Mouse (Mus musculus): ENCODE data around the gene Ttc39d. TPM values are rescaled to one million over a fixed set of nuclear protein-coding genes. Genes with fewer than 3 reads are reported as not detected.
"Not testable (repeated sequence)": the region's sequence is repeated elsewhere in the genome, so short reads cannot be mapped to it uniquely, and the experiment has no call there.

Gene Ttc39d
- polyA plus RNA-seq, 1 experiment from 2014 or later, result not detected

GRCm38 (mm10) chr17:80175966-80176365 is 31.3 kb upstream of the Ttc39d start:
- WGBS, result 83% methylated on average over 3 of the region's 3 CpGs
- H3K36me3 ChIP-seq (ENCODE audit: control insufficient read depth, insufficient read depth, low read length), result no peaks in the 10 kb centered on the region
- ATAC-seq (replicated peaks; ENCODE audit: low FRiP score), result no peak
- no peaks in the 10 kb centered on the region for H3K27me3 ChIP-seq (replicated peaks; ENCODE audit: control insufficient read depth, insufficient read depth, low read length)
- H3K4me3 ChIP-seq (ENCODE audit: low read depth, low read length), result no peak overlapping the region
- no peak overlapping the region for H3K27ac ChIP-seq (ENCODE audit: low read depth, low read length)
- no peaks in the 10 kb centered on the region for H3K4me1 ChIP-seq (replicated peaks; ENCODE audit: control insufficient read depth, insufficient read depth, low read length)
- H3K9me3 ChIP-seq (ENCODE audit: control insufficient read depth, low read length), result no peaks in the 10 kb centered on the region
- no peak overlapping the region for H3K4me2 ChIP-seq
- no peak for DNase-seq (ENCODE audit: low spot score)
- H3K9ac ChIP-seq (ENCODE audit: low read depth, low read length), result no peak overlapping the region

DNA sequence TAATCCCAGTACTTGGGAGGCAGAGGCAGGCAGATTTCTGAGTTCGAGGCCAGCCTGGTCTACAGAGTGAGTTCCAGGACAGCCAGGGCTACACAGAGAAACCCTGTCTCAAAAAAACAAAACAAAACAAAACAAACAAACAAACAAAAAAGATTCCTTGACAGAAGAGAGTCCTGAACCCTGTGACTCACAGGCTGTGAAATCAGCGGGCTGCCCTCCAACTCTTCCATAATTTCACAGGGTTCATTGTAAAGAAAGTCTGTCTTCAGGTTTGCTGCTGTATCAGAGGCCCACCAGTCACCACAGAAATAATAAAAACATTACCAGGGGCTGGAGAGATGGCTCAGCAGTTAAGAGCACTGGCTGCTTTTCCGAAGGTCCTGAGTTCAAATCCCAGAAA is 28.4 kb upstream of the Ttc39d start:
- ATAC-seq (replicated peaks; ENCODE audit: low FRiP score); H3K9ac ChIP-seq (ENCODE audit: low read depth, low read length); H3K27me3 ChIP-seq (replicated peaks; ENCODE audit: control insufficient read depth, insufficient read depth, low read length); H3K27ac ChIP-seq (ENCODE audit: low read depth, low read length); H3K9me3 ChIP-seq (ENCODE audit: control insufficient read depth, low read length); H3K36me3 ChIP-seq (ENCODE audit: control insufficient read depth, insufficient read depth, low read length); H3K4me3 ChIP-seq (ENCODE audit: low read depth, low read length); DNase-seq (ENCODE audit: low spot score); H3K4me2 ChIP-seq; H3K4me1 ChIP-seq (replicated peaks; ENCODE audit: control insufficient read depth, insufficient read depth, low read length): not testable (repeated sequence)
- WGBS, result 93% methylated on average over 3 of the region's 3 CpGs

DNA sequence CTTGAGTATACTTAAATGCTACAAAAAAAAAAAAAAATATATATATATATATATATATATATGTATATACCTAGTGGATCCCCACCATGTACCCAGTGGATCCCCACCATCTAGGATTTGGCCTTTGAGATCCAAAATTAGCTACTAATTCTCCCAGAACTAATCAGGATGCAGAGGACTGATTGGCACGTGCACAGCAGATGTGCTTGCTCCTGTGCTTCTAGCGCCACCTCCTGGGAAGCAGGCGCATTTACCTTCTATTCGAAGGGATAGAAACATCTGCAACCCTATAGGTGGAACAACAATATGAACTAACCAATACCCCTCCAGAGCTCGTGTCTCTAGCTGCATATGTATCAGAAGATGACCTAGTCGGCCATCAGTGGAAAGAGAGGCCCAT is 27.3 kb upstream of the Ttc39d start:
- no peaks in the 10 kb centered on the region for H3K4me1 ChIP-seq (replicated peaks; ENCODE audit: control insufficient read depth, insufficient read depth, low read length)
- H3K9me3 ChIP-seq (ENCODE audit: control insufficient read depth, low read length), result no peaks in the 10 kb centered on the region
- WGBS, result under 1% methylated on average over 6 of the region's 6 CpGs
- ATAC-seq (replicated peaks; ENCODE audit: low FRiP score), result peak; percentile 66
- no peak overlapping the region for H3K27ac ChIP-seq (ENCODE audit: low read depth, low read length)
- no peak for DNase-seq (ENCODE audit: low spot score)
- no peaks in the 10 kb centered on the region for H3K27me3 ChIP-seq (replicated peaks; ENCODE audit: control insufficient read depth, insufficient read depth, low read length)
- H3K4me2 ChIP-seq, result no peak overlapping the region
- no peak overlapping the region for H3K9ac ChIP-seq (ENCODE audit: low read depth, low read length)
- no peaks in the 10 kb centered on the region for H3K36me3 ChIP-seq (ENCODE audit: control insufficient read depth, insufficient read depth, low read length)
- H3K4me3 ChIP-seq (ENCODE audit: low read depth, low read length), result no peak overlapping the region

- peak; percentile 22; the same call in 1 of the 2 replicates for ATAC-seq (replicated peaks; ENCODE audit: low FRiP score)
- no peaks in the 10 kb centered on the region for H3K36me3 ChIP-seq (ENCODE audit: control insufficient read depth, insufficient read depth, low read length)
- no peak for DNase-seq (ENCODE audit: low spot score)
- H3K4me2 ChIP-seq, result no peak overlapping the region
- no peaks in the 10 kb centered on the region for H3K4me1 ChIP-seq (replicated peaks; ENCODE audit: control insufficient read depth, insufficient read depth, low read length)
- H3K27ac ChIP-seq (ENCODE audit: low read depth, low read length), result no peak overlapping the region
- no peaks in the 10 kb centered on the region for H3K9me3 ChIP-seq (ENCODE audit: control insufficient read depth, low read length)
- H3K27me3 ChIP-seq (replicated peaks; ENCODE audit: control insufficient read depth, insufficient read depth, low read length), result no peaks in the 10 kb centered on the region
- H3K4me3 ChIP-seq (ENCODE audit: low read depth, low read length), result no peak overlapping the region
- H3K9ac ChIP-seq (ENCODE audit: low read depth, low read length), result no peak overlapping the region
Measured at GRCm38 (mm10) chr17:80180468-80180867, 26.8 kb upstream of the Ttc39d start.

DNA sequence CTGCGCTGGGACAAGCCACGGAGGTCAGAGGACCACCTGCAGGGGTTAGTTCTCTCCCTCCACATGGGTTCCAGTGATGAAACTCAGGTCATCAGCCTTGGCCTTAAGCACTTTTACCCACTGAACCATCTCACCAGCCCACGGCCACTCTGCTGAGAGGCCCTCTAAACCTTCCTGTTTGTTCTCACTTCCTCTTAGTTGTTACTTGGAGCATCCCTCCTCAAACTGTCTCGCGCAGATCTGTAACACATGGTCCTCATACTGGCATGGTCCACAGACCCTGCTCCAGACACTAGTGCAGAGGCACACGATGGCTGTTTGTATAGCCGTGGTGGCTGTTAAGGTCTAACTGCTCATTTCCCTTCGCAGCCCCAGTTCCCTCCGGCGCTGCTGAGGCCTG is 23.6 kb upstream of the Ttc39d start:
- ATAC-seq (replicated peaks; ENCODE audit: low FRiP score), result no peak
- WGBS, result 80% methylated on average over 9 of the region's 10 CpGs
- Histone ChIP-seq H3K9me3 (ENCODE audit: control insufficient read depth, low read length) (peaks cover 3% of the 10 kb centered on the region; the same call in 1 of the 2 replicates), H3K27ac (ENCODE audit: low read depth, low read length) (no peak overlapping the region), H3K36me3 (ENCODE audit: control insufficient read depth, insufficient read depth, low read length) (no peaks in the 10 kb centered on the region), H3K4me1 (replicated peaks; ENCODE audit: control insufficient read depth, insufficient read depth, low read length) (no peaks in the 10 kb centered on the region), H3K4me2 (no peak overlapping the region), H3K4me3 (ENCODE audit: low read depth, low read length) (no peak overlapping the region), H3K27me3 (replicated peaks; ENCODE audit: control insufficient read depth, insufficient read depth, low read length) (no peaks in the 10 kb centered on the region), H3K9ac (ENCODE audit: low read depth, low read length) (no peak overlapping the region)
- DNase-seq (ENCODE audit: low spot score), result no peak

GRCm38 (mm10) chr17:80193075-80193474 is 14.2 kb upstream of the Ttc39d start:
- no peak overlapping the region for H3K4me3 ChIP-seq (ENCODE audit: low read depth, low read length)
- H3K27me3 ChIP-seq (replicated peaks; ENCODE audit: control insufficient read depth, insufficient read depth, low read length), result no peaks in the 10 kb centered on the region
- H3K9ac ChIP-seq (ENCODE audit: low read depth, low read length), result no peak overlapping the region
- no peaks in the 10 kb centered on the region for H3K9me3 ChIP-seq (ENCODE audit: control insufficient read depth, low read length)
- no peak for ATAC-seq (replicated peaks; ENCODE audit: low FRiP score)
- WGBS, result 64% methylated on average over 5 of the region's 5 CpGs
- H3K36me3 ChIP-seq (ENCODE audit: control insufficient read depth, insufficient read depth, low read length), result peaks cover 7% of the 10 kb centered on the region; the same call in 1 of the 2 replicates
- H3K4me2 ChIP-seq, result no peak overlapping the region
- no peak overlapping the region for H3K27ac ChIP-seq (ENCODE audit: low read depth, low read length)
- no peaks in the 10 kb centered on the region for H3K4me1 ChIP-seq (replicated peaks; ENCODE audit: control insufficient read depth, insufficient read depth, low read length)
- DNase-seq (ENCODE audit: low spot score), result no peak

DNA sequence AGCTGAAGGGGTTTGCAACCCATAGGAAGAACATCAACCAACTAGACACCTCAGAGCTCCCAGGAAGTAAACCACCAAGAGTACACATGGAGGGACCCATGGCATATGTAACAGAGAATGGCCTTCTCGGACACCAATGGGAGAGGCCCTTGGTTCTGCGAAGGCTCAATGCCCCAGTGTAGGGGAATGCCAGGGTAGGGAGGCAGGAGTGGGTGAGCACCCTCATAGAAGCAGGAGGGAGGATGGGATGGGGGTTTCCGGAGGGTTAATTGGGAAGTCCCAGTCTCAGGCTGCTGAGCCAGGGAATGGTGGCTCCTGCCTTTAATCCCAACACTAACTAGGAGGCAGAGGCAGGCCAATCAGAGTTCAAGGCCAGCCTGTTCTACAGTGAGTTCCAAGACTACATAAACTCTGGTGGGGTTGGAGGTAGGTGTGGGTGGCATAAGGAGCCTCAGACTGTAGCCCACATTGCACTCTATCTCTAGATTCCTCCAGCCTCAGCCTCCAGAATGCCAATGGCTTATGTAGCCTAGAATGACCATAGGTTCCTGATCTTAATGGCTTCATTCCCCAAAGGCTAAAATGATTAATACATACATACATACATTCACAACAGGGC is 8.0 kb upstream of the Ttc39d start:
- no peak for DNase-seq (ENCODE audit: low spot score)
- H3K9me3 ChIP-seq (ENCODE audit: control insufficient read depth, low read length), result no peaks in the 10 kb centered on the region
- H3K27ac ChIP-seq (ENCODE audit: low read depth, low read length), result no peak overlapping the region
- no peak overlapping the region for H3K9ac ChIP-seq (ENCODE audit: low read depth, low read length)
- ATAC-seq (replicated peaks; ENCODE audit: low FRiP score), result peak; percentile 48
- no peaks in the 10 kb centered on the region for H3K27me3 ChIP-seq (replicated peaks; ENCODE audit: control insufficient read depth, insufficient read depth, low read length)
- no peak overlapping the region for H3K4me2 ChIP-seq
- H3K4me3 ChIP-seq (ENCODE audit: low read depth, low read length), result no peak overlapping the region
- no peaks in the 10 kb centered on the region; the same call in 1 of the 2 replicates for H3K4me1 ChIP-seq (replicated peaks; ENCODE audit: control insufficient read depth, insufficient read depth, low read length)
- H3K36me3 ChIP-seq (ENCODE audit: control insufficient read depth, insufficient read depth, low read length), result peaks cover 24% of the 10 kb centered on the region
- WGBS, result 88% methylated on average over 3 of the region's 3 CpGs

GRCm38 (mm10) chr17:80205657-80206056 is 1.6 kb upstream of the Ttc39d start:
- Histone ChIP-seq H3K27me3 (replicated peaks; ENCODE audit: control insufficient read depth, insufficient read depth, low read length) (no peaks in the 10 kb centered on the region), H3K9me3 (ENCODE audit: control insufficient read depth, low read length) (no peaks in the 10 kb centered on the region), H3K9ac (ENCODE audit: low read depth, low read length) (peak overlapping the region; percentile 99), H3K4me1 (replicated peaks; ENCODE audit: control insufficient read depth, insufficient read depth, low read length) (peaks cover 8% of the 10 kb centered on the region), H3K4me3 (ENCODE audit: low read depth, low read length) (peak overlapping the region; percentile 97), H3K27ac (ENCODE audit: low read depth, low read length) (no peak overlapping the region), H3K4me2 (peak overlapping the region; percentile 96), H3K36me3 (ENCODE audit: control insufficient read depth, insufficient read depth, low read length) (peaks cover 26% of the 10 kb centered on the region)
- no peak for DNase-seq (ENCODE audit: low spot score)
- ATAC-seq (replicated peaks; ENCODE audit: low FRiP score), result no peak
- 18% methylated on average over 5 of the region's 5 CpGs for whole genome bisulfite sequencing

GRCm38 (mm10) chr17:80206301-80206670 is 974 bp upstream of the Ttc39d start:
- WGBS, result under 1% methylated on average over 36 of the region's 36 CpGs
- Histone ChIP-seq H3K9me3 (ENCODE audit: control insufficient read depth, low read length) (no peaks in the 10 kb centered on the region), H3K4me3 (ENCODE audit: low read depth, low read length) (peak overlapping the region; percentile 97), H3K9ac (ENCODE audit: low read depth, low read length) (peak overlapping the region; percentile 99), H3K4me2 (peak overlapping the region; percentile 96), H3K27me3 (replicated peaks; ENCODE audit: control insufficient read depth, insufficient read depth, low read length) (no peaks in the 10 kb centered on the region), H3K27ac (ENCODE audit: low read depth, low read length) (peak overlapping the region; percentile 98), H3K4me1 (replicated peaks; ENCODE audit: control insufficient read depth, insufficient read depth, low read length) (peaks cover 8% of the 10 kb centered on the region), H3K36me3 (ENCODE audit: control insufficient read depth, insufficient read depth, low read length) (peaks cover 25% of the 10 kb centered on the region)
- no peak for DNase-seq (ENCODE audit: low spot score)
- ATAC-seq (replicated peaks; ENCODE audit: low FRiP score), result peak; percentile 68

Measured in liver, embryonic 11.5 days (tissue).